Mouse (Mus musculus): Measurements from ENCODE around the gene Phf2.

Gene Phf2

DNA sequence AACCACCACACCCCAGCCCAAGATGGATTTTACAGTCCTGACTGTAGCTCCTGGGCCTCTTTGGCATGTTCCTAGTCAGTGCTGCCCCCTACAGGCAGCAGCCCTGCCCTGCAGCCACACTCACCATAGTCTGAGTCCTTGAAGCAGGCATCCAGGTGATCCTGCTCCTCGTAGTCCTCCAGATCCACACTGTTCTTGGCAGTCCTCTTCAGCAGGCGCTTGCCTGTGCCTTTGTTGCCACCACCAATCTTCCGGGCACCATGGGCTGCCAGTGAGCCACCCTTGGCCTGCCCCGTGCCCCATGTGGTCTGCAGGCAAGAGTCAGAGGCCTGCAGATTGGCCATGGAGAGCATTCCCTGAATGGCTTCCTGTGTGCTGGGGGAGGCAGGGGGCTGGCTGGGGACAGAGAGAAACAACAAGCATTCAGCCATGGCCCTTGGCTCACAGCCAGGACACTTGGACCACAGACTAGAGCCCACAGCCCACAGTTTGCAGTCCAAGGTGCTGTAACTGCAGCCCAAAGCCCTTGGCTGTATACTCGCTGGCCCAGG, 63.4 kb downstream of the Phf2 start:
- DNase-seq (ENCODE audit: low spot score) = peak; percentile 64

DNA sequence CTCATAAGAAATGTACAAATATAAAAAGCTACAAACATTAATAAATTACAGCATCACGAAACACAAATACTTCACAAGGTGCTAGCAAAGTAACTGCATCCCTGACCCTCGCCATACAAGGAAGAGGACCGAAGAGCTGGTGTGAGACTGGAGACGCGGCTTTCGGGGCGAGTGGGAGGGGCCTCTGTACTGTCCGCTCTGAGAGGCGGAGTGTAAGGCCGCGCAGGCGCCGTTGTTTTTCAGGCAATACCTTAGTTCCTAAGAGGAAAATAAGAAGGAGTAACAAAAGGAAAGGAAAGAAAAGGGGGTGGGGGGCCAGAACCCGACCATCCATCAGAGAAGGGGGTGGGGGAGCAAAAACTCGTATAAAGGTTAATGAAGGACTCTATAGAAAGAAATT, 68.7 kb downstream of the Phf2 start:
- DNase-seq (ENCODE audit: low spot score) = no peak

- no peak for DNase-seq (ENCODE audit: low spot score)
Observed at GRCm38 (mm10) chr13:48800850-48801546, 69.9 kb downstream of the Phf2 start.

GRCm38 (mm10) chr13:48798256-48798771, 72.6 kb downstream of the Phf2 start:
- no peak for DNase-seq (ENCODE audit: low spot score)

- no peak for DNase-seq (ENCODE audit: low spot score)
Observed at GRCm38 (mm10) chr13:48796906-48797305, 74.0 kb downstream of the Phf2 start.

DNA sequence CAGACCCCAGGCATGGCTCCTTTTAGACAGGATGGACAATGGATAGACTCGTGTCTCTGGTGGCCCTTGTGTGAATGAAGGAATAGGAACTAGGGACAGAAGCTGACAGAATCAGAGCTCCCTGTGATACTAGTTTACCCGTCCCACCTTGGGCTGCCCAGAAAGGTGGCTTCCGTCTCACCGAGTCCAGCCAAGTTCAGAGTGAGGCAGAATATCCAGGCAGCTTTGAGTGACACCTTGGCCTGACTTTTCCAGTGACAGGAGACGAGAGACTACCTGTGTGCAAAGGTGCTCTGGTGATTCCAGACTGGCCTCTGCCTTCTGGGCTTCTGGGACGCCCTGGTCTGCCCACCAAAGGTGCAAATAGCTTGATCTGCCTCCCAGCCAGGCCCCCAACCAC, 75.2 kb downstream of the Phf2 start:
- no peak for DNase-seq (ENCODE audit: low spot score)

- DNase-seq (ENCODE audit: low spot score) = no peak
Observed at GRCm38 (mm10) chr13:48784594-48785298, 86.2 kb downstream of the Phf2 start.

DNA sequence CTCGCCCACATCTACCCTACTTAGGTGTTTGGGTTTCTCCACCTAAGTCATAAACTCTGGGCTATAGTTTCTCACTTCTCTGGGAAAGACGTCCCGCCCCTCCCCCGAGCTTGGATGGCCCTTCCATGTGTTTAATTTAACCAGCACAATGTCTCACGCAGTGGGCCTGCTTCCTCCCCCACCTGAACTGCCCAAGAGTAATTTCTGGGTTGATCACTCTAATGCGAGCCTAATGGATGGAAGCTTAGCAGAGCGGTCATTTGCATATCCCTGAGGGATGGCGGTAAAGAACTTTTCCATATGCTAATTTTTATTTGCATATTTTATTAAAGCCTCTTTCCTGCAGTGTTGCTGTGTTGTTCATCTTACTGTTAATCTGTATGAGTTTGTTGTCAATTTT, 86.8 kb downstream of the Phf2 start:
- no peak for DNase-seq (ENCODE audit: low spot score)

GRCm38 (mm10) chr13:48782727-48783725, 87.9 kb downstream of the Phf2 start:
- no peak for DNase-seq (ENCODE audit: low spot score)

DNA sequence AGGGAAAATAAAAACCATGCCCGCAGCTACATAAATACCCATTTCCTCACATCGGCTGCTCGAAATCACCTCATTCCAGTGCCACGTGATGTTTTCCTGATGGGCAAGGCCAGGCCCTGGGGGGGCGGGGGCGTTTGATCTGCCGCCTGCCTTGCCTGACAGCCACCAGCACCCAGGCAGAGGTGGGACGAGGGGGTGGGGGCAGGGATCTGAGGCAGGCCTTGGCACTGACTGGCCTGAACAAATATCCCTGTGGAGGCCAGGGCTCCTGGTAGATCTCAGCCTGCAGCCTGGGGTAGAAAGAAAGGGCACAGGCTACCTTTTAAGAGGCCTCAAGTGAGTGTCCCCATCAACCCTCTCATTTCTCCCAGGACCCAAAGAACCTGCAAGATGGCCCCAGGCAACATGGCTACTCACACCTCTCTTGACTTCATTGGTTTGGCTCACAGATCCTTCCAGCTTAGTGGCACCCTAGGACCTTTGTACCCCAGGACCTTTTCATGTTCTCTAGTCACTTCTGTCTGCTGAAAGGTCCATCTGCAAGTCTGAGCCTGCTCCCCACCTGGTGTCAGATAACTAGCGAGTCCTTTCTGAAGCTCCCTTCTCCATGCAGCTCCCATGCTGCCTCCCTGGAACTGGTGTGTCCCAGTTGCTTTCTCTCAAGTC, 90.4 kb downstream of the Phf2 start:
- DNase-seq (ENCODE audit: low spot score) = no peak

DNA sequence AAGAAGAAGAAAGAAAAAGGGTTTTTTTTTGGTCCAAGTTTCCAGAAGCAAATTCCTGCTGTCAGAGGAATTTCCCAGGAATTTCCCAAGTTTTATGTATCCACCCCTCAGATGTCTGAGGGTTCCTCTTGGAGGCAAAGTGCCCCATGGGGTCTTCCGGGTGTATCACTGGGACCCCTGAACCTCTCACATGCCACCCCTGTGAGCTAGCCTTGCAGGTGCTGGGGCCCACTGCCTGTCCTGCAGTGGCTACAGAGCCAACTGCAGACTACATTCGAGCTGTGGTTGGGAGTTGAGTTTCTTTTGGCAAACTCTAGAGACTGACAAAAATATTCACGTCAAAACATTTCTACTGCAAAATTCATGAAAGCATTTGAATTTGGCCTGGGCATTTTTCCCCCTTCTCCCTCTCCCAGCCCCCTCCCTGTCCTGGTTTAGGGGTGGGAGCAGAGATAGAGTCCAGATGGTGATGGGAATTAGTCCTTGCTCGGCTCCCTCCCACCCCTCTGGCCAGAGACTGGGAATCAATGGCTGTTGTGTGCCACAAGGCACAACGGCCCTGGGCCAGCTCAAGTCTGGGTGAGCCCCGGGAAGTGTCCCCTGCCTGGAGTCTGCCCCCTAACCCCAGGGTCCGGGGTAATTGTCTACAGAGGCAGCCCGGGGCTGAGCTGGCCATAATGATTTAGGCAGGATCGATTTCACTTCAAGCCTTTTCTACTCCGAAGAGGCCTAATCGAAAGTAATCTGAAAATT, 91.2 kb downstream of the Phf2 start:
- DNase-seq (ENCODE audit: low spot score) = no peak

- no peak for DNase-seq (ENCODE audit: low spot score)
Observed at GRCm38 (mm10) chr13:48778138-48778537, 92.8 kb downstream of the Phf2 start.

GRCm38 (mm10) chr13:48774506-48774905, 96.4 kb downstream of the Phf2 start:
- no peak for DNase-seq (ENCODE audit: low spot score)

GRCm38 (mm10) chr13:48768109-48768508, 102.8 kb downstream of the Phf2 start:
- DNase-seq (ENCODE audit: low spot score) = no peak

GRCm38 (mm10) chr13:48763701-48764245, 107.1 kb downstream of the Phf2 start:
- DNase-seq (ENCODE audit: low spot score) = no peak

DNA sequence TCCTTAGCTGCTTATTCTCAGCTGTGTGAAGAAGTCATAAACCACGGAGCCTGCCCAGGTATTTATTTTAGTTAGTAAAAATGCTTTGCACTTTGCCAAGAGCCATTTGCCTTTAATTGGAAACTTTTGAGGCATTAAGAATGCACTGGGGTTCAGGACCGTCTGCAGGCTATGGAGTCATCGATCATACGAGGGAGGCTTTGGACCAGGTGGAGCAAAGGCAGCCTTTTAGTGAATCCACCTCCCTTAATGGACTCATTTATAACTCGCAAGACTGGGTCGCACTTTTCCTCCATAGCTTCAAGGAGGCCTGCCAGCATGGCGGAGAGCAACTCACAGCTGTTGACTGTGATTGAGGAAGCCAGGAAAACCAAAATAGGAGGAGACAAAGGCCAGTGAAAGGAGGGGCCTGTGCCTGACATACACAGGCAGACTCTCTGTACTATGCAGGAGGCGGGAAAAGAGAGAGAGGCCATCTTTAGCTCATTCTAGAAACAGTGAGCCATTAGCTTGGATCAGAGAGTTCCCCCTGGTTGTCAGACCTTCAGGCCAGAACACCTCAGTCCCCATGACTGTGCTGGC, 110.0 kb downstream of the Phf2 start:
- DNase-seq (ENCODE audit: low spot score) = no peak

GRCm38 (mm10) chr13:48756769-48757168, 114.2 kb downstream of the Phf2 start:
- no peak for DNase-seq (ENCODE audit: low spot score)

Data from left cerebral cortex, adult 11 months (tissue).